Mouse (Mus musculus): ENCODE results near the gene Agpat2.
A peak's percentile ranks its signal among the peaks of the same experiment; 100 is the strongest.

Gene Agpat2

DNA sequence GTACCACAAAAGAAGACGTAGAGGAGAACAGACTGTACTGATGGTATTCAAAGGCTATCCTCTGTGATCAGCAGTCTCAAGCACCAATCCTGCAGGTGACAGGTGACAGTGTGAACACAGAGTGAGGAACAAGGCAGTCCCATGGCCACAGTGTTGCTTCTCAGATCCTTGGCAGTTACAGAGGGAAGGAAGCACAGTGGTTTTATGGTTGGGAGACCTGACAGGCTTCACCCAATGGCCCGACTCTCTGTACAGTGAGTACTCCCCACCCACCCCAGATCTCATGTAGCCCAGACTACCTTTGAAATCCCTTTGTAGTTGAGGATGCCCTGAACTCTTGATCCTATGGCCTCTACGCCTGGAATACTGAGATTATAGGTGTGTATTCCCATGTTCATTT lies 21.2 kb upstream of the Agpat2 start:
- DNase-seq (ENCODE audit: low spot score): no peak

DNA sequence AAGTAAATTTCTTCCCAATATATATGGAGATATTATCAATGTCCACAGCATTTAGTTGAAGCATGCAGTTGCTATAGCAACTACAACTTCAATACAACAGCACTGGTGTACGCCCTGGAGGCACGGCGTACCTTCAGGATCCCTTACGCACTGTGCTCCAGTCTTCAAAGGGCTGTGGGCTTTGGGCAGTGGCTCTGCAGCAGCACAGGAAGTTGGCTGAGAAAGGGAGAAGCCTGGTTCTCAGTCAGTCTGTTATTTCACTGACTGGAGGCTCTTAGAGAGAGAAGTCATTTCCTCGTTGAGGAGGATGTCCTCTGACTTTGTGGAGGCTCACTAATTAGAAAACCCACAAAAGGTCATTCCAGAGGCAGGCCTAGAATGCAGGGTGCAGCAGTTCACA lies 18.8 kb upstream of the Agpat2 start:
- DNase-seq (ENCODE audit: low spot score): peak; percentile 82

DNA sequence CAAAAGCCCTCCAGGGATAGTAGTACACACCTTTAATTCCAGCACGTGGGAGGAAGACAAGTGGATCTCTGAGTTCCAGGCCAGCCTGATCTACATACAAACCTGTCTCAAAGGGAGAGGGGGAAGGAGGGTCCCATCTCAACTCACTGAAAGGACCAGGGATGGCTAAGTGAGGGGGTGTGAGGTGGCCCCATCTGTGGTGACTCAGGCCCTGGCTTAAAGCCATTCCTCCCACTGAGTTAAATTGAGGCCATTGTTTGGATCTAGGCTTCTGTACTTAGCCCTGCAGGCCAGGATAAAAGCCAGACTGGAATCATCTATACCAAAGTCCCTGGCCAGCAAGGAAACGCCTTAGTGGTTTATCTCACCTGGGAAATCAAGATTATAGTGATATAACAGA lies 17.0 kb upstream of the Agpat2 start:
- no peak for DNase-seq (ENCODE audit: low spot score)

DNA sequence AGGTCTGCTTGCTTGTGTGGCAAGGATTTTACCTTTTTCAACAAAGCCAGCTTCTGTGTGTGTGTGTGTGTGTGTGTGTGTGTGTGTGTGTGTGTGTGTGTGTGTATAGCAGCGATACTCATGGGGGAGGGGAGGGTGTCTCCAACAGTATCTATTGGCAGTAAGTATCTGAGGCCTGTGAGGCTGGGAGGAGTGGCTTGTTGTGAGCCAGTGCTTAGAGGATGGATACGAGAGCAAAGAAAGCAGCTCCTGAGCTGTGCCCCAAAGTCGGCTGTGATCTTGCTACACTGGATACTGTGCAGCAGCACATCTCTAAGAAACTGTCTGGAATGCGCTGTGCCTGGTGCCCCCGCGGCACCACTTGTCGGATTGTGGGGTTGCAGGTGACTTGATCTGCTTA lies 13.7 kb upstream of the Agpat2 start:
- no peak for DNase-seq (ENCODE audit: low spot score)

DNA sequence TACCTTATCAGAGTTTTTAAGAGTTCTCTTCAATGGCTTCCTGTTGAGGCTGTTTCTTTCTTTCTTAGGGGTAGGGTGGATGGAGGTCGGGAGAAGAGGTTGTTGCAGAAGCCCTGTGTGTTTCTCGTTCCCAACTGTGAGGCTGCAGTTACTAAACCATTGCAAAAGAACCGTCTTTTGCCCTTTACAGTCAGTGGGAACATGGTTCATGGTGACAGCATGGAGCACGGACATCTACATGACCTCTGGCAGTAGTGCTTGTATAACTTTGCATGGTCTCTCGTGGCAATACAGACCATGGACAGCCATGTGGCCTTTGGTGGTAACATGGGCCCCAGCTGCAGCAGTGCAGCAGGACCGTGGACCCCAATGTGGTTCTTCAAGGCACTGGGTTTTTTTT lies 13.1 kb upstream of the Agpat2 start:
- DNase-seq (ENCODE audit: low spot score): no peak

DNA sequence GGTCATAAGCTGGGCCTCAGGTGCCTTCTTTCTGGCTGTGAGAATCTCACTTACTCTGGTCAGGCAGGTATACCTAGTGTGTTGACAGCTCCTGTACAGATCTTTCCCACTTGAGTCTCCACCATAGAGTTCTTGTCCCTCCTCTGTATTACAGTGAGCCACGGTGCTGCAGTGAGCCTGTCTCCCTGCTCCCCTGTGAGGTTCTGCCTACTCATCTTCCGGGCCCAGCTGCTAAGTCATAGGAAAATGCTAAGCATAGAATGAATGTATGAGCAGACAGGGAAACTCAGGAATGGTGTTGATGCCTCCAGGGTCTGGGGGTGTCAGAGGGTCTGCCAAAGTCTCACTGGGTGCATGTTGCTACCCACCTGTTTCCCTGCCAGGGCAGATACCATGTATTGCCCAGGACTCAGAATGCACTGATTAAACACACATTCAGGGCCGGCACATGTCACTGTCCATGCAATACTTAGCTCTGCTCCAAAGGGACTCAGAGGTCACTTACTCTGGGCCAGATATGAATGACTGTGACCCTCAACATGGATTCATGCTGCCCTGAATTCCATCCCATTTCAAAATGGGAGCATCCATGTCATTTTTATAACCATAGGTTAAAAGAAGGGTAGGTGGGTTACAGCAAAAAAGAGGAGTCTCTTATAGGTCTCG lies 11.4 kb upstream of the Agpat2 start:
- DNase-seq (ENCODE audit: low spot score): no peak

DNA sequence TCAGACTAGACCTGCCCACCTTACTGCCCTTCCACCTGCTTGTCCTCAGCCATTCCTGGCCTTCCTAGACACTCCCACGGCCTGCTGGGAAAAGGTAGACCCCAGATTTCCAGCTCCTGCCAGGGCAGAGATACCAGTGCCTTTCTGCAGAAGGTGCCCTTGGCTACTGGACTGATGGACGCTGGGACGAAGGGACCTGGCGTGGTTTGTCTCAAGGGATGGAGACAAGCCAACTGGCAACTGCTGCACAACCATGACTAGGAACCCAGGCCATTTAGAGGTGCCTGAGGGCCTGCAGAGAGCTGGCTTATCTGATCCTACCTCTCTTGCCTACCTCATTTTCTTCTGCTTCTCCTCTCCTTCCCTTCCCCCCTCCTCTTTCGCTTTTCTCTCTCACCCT lies 10.7 kb upstream of the Agpat2 start:
- no peak for DNase-seq (ENCODE audit: low spot score)

DNA sequence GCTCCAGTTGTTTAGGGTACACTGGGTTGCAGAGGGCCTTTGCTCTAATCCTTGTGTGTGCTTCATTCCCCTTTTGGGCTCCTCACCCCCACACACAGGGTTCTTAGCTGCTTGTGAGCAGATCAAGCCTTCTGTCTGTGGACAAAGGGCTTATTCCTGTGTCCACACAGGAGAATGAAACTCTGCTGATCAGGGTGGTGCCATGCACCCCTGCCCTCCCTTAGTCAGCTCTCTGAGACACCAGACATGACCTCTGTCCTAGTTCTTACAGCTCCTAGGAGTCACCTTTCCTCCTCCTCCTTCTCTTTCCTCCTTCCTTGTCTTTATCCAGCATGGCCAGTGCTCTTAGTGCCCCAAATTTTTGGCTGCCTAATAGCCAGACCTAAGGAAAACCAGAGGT lies 7.7 kb upstream of the Agpat2 start:
- no peak for DNase-seq (ENCODE audit: low spot score)

DNA sequence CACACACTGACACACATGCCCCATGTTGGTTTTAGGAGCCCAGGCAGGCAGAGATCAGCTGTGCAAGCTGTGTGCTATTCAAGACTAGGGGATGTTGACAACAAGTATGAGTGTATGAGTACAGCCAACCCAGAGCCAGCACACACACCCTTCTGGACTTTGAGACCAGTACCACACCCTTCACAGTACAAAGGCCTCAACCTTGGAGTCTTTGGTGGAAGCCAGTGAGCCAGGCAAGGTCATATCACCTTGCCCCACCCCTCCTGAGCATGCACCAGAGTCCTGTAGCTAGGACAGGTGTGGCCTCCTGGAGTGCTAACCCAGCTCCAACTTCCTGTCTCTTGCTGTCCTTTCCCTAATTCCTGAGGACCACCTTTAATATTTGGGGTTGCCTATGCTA lies 6.8 kb upstream of the Agpat2 start:
- no peak for DNase-seq (ENCODE audit: low spot score)

DNA sequence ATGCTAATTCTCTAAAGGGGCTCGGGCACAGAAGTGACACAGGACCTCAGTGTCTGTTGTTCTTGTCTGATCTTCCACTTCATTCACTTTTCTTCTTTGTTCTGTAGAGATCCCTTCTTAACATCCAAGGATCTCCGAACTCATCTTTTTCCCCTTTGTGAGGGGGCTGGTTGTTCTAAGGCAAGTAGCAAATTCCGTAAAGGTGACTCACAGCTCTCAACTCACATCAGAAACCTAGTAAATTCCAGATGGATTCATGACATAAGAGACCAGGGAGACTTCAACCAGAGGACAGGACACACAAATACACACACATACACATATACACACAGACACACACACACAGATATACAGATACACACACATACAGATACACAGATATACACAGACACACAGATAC lies 6.3 kb upstream of the Agpat2 start:
- DNase-seq (ENCODE audit: low spot score): no peak

DNA sequence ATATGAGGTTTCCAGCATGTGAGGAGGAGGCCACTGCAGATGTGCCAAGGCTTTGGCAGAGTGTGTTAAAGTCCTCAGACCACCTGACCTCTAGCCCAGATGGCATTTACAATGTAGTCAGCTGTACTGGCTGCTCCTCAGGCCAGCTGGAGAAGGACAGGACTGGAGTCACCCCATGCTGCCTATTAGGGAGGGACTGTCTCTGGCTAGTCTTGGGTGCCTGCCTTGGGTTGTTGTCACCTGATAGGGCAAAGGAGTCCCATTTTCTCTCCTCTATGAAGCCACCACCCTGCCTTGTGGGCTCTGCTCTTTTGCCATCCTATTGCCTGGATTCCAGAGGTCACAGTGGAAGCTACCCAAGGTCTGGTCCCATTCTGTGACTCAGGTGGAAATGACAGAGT lies 5.0 kb upstream of the Agpat2 start:
- DNase-seq (ENCODE audit: low spot score): no peak

DNA sequence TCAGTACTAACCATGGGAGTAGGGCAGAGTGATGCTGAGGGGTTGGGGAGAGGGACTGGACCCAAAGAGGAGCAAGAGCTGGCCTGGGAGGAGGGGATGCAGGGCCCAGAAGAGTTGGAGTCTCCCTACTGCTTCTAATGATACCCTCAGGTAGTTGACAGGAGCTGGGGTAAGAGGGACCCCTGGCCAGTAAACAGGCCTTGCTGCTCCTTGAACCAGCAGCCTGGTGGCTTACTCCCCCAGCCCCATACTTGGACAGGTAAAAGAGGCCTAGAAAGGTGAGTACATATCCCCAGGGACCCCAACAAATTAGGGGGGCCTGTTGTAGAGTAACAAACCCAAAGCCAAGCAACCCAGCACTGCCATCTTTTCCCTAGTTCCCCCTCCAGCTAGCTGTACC lies 4.6 kb upstream of the Agpat2 start:
- DNase-seq (ENCODE audit: low spot score): no peak

DNA sequence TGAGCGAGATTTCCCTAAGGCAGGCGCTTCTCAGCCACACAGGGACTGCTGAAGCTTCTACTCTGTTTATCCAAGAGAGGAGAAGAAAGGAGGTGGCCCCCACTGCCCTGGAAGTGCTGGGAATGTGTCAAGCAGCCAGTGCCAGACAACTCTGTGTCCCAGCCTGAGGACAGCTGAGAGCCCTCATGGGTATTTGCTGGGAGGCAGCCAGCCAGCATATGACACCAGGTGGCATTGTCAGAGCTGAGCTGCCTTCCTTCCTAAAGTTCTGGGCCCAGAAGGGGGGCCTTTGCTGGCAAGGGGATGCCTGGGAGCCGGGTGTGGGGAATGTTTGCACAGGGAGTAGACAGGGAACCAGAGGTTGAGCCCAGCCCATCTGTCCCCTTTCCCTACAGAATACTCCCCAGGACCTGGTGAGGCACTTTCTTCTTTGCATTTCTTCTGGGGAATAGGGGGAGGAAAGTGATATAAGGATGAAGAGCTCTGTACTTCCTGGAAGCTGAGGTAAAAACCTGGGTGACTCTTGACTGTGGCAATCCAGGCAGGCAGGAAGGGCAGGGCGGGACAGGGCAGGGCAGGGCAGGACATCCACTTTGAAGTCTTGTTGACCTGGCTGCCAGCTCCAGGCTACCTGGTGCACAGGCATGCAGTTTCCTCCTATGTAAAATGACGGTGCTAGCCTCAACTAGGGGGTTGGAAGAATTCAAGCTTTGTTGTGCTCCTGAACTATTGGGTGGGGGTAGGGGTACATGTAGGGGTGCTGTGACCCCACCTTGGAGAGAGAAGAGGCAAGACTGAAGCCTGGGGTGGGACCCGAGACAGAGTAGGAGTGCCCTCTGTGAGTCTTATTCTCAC lies 3.1 kb upstream of the Agpat2 start:
- no peak for DNase-seq (ENCODE audit: low spot score)

DNA sequence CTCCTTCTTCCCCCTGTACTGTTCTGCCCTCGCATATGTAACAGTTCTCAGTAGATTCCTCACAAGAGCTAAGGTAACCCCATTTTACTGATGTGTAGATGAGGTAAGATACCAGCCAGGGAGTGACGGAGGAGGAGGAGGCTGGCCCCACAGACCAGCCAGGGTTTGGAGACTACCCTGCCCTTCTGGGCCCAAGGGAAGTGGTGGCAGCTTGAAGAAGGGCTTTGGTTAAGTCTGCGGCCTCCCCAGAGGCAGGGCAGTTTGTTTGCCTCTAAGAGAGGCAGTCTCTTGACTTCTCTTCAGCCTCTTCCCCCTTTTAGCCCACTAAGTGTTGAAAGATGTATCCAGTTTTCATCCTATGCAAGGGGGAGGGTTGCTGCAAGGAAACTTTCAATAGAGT lies 2.4 kb upstream of the Agpat2 start:
- DNase-seq (ENCODE audit: low spot score): no peak

DNA sequence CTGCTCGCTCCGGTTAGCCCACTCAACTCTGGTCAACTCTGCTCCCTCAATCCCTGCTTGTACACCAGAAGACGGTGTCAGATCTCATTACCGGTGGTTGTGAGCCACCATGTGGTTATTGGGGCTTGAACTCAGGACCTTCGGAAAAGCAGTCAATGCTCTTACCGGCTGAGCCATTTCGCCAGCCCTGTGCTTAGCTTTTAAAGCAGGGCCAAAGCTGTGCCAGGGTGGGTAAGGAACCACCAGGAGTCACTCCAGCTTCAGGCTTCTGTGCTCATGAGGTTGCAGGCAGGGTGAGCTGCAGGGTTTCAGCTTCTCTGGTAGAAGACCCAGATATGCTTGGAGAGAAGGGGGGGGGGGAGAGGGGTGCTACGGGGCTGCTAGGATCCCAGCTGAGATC lies 1.1 kb upstream of the Agpat2 start:
- DNase-seq (ENCODE audit: low spot score): no peak

DNA sequence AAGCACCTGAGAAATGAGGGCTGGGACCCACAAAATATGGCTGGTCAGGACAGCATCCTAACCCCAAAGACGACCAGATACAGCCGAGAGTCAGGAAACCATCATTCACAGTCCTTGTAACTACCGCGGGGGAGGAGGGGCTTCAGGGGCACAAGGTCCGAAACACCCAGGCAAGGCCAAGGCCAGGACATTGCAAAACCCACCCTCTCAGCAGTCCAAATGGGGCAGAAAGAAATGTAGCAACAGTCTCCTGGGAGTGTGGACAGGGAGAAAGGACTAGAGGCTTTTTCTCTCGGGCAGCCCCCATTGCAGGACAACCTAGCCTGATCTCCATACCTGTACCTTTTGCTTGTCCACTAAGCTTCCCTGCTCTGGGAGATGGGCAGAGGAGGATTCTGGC lies 1.1 kb downstream of the Agpat2 start:
- no peak for DNase-seq (ENCODE audit: low spot score)

DNA sequence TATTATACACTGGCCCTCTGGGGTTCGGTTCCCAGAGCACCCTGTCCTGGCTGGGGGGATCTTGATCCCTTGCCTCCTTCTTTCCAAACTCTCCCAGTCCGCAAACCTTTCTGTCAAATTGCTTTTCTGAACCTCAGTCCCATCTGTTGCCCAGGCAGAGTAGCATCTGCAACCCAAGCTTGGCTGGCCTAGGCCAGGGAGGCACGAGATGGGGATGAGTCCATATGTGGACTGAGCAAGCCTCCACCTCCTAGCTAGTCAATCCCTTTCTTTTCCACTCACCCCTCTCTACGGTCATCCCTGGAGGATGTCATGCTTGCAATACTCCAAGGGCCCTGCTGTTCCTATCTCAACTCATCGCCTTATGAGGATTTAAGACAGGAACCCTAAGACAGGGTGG lies 1.6 kb downstream of the Agpat2 start:
- no peak for DNase-seq (ENCODE audit: low spot score)

DNA sequence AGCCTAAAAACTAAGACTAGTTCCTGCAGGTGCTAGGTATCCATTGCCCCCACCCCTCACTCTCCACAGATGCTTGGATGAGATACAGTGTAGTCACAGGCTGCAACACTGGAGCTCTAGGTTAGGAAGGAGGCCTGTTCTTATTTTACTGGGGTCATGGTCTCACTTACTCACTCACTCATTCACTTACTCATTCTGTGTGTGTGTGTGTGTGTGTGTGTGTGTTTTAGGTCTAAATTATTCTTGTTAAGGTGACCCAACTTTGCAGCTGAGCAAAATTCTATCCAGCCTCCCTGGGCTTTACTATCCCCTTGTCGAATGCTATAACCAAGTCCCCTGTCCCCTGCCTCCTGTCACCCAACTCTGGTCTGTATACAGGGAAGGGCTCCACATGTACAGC lies 2.6 kb downstream of the Agpat2 start:
- DNase-seq (ENCODE audit: low spot score): no peak

DNA sequence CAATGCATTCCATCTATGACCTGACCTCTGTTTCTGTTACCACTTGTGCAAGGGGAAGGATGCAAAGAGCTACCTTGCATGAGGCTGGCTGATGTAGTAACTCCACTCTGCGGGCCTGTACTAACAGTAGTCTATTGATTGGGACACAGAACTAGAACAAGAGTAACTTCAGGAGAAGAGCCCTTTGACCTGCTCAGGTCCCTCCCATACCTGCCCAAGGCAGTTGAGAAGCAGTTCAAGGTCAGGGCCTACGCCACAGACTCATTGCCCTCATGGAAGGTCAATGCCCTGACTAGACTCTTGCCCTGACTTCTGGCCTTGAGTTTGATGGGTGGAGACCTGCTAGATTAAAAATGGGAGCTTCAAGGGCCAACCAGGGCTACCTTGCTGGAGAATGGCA lies 3.6 kb downstream of the Agpat2 start:
- DNase-seq (ENCODE audit: low spot score): no peak

DNA sequence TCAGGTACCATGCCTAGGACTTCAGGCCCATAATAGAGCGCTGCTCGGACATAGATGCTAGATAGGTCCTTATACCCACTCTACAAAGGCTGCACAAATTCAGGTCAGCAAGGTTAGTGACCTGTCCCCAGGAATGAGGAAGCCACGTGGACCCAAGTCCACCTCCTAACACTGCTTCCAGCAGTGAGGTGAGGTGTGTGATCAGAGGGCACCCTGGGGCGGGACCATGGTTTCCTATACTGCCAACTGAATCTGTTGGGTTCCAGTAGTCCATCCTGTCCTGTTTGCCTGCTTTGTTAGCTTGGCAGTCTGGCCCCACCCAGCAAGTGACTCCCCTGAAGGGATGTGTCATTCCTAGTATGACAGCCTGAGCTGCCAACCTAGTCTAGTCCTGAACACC lies 4.3 kb downstream of the Agpat2 start:
- DNase-seq (ENCODE audit: low spot score): no peak

DNA sequence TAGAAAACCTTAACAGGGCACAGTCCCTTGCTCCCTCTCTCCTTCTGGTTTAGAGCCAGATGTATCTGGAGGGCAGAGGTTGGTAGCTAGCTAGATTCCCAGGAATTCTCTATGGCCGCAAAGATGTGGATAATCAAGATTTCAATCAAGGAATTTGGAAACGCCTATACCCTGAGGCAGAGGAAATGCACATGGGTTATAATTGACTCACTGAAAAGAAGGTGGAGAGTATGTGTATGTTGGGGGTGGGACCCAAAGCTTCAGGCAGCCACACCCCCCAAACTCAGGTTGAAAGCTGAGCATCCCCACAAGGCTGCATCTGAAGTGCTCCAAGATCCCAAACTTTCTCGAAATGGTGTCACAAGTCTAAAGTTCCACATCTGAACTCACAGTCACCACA lies 5.8 kb downstream of the Agpat2 start:
- DNase-seq (ENCODE audit: low spot score): no peak

DNA sequence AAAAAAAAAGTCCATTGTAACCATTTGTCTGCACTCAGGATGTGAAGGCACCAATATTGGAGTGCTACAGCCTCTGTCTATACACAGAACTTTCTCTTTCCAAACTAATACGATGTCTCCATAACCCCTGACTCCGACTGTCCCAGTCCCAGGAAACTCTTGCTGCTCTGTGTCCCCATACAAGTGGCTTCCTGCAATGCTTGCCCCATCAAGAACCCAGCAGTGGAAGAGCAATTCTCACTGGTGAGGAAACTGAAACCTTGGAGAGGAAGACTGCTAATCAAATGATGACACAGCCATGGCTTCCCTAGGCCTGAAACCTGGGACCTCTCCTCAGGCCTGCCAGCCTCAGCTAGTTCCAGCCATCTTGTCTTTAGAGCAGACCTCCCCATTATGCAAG lies 6.4 kb downstream of the Agpat2 start:
- no peak for DNase-seq (ENCODE audit: low spot score)

DNA sequence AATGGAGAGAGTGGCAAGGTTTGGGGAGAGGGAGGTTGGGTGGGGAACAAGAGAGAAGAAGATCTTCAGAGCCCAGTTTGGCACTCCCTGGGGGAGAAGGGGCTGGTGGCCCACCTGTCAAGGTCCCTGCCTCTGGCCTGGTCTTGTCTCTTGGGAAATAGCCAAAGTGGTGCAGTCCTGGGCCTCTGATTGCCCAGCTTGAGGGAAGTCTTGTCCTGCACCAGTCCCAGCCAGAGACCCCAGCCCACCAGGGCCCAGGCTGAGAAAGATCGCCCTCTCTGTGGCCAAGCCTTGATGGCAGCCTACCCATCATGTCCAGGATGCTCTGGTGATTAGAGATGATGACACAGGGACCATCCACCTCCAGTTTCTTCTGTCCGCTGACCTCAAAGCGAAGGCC lies 7.3 kb downstream of the Agpat2 start:
- no peak for DNase-seq (ENCODE audit: low spot score)
